Mouse (Mus musculus) stomach, embryonic 14.5 days (tissue): ENCODE measurements around the gene Ppfibp1. TPM values are rescaled to one million over a fixed set of nuclear protein-coding genes. Genes with fewer than 3 reads are reported as not detected.

Source experiments
- ATAC-seq: fragments of 200-750 bp; cut with Nextera tagmentation; 2 replicates; pipeline ENCODE4 v1.8.0; 2017; ENCODE audit warnings: low read depth, moderate TSS enrichment; ENCODE audit not compliant: insufficient number of reproducible peaks, insufficient read depth, low FRiP score
- H3K27ac ChIP-seq: fragments of 300-500 bp; sonication (generic); 2 replicates; pipeline ENCODE4 v1.5.1; 2014; ENCODE audit warnings: mild to moderate bottlenecking, low read length, moderate library complexity, mixed read lengths
- H3K27me3 ChIP-seq: fragments of 300-500 bp; sonication (generic); 2 replicates; pipeline ENCODE4 v1.6.1; 2014; ENCODE audit warnings: low read length, control low read depth, mixed read lengths; ENCODE audit not compliant: control insufficient read depth, insufficient read depth
- H3K36me3 ChIP-seq: fragments of 300-500 bp; sonication (generic); 2 replicates; pipeline ENCODE4 v1.6.1; 2014; ENCODE audit warnings: mild to moderate bottlenecking, control low read depth, low read length, moderate library complexity, mixed read lengths; ENCODE audit not compliant: control insufficient read depth, insufficient read depth
- H3K4me1 ChIP-seq: fragments of 300-500 bp; sonication (generic); 2 replicates; pipeline ENCODE4 v1.6.1; 2014; ENCODE audit warnings: low read length, control low read depth, mixed read lengths; ENCODE audit not compliant: control insufficient read depth, insufficient read depth
- H3K4me2 ChIP-seq: fragments of 300-500 bp; sonication (generic); replicated peaks from 2 replicates; pipeline ENCODE4 v1.6.1; 2014; ENCODE audit warnings: low read depth, low read length, control low read depth
- H3K4me3 ChIP-seq: fragments of 300-500 bp; sonication (generic); 2 replicates; pipeline ENCODE4 v1.5.1; 2014; ENCODE audit warnings: low read depth, low read length, control low read depth
- H3K9ac ChIP-seq: fragments of 300-500 bp; sonication (generic); replicated peaks from 2 replicates; pipeline ENCODE4 v1.6.1; 2014; ENCODE audit warnings: low read depth, mild to moderate bottlenecking, control low read depth, low read length, moderate library complexity, mixed read lengths
- H3K9me3 ChIP-seq: fragments of 300-500 bp; sonication (generic); 2 replicates; pipeline ENCODE4 v1.6.1; 2016; ENCODE audit warnings: low read depth, low read length, control low read depth; ENCODE audit not compliant: control insufficient read depth
- WGBS: fragments of 180-500 bp; shearing (Covaris S2); extraction: QIAGEN DNeasy Blood & Tissue Kit; methylation state at CpG from one replicate; pipeline ENCODE4 v1.1.7; 2014; 5-methylcytosine and 5-hydroxymethylcytosine counted together
- polyA plus RNA-seq: library from polyadenylated mRNA; unstranded; fragments of >200 nt; fragmentation: Nextera tagmentation; extraction: Ambion mirVana; gene quantifications from 2 replicates; pipeline ENCODE4 v1.2.1, GENCODE M21; 2014

Ppfibp1 gene
- polyA plus RNA-seq, 1 experiment from 2014 or later, result 41.9 TPM

GRCm38 (mm10) chr6:147008148-147008547, 119.9 kb downstream of the Ppfibp1 start:
- Histone ChIP-seq H3K27ac (no peak overlapping the region), H3K9ac (no peak overlapping the region), H3K9me3 (no peaks in the 10 kb centered on the region), H3K36me3 (peaks cover 19% of the 10 kb centered on the region), H3K27me3 (no peaks in the 10 kb centered on the region), H3K4me2 (no peak overlapping the region), H3K4me3 (no peak overlapping the region), H3K4me1 (no peaks in the 10 kb centered on the region)
- no peak for ATAC-seq
- 69% methylated on average over 3 of the region's 3 CpGs for WGBS

GRCm38 (mm10) chr6:147010358-147010757, 122.1 kb downstream of the Ppfibp1 start:
- Histone ChIP-seq H3K4me3 (no peak overlapping the region), H3K9ac (no peak overlapping the region), H3K4me2 (no peak overlapping the region), H3K36me3 (peaks cover 21% of the 10 kb centered on the region), H3K9me3 (no peaks in the 10 kb centered on the region), H3K4me1 (no peaks in the 10 kb centered on the region), H3K27me3 (no peaks in the 10 kb centered on the region), H3K27ac (no peak overlapping the region)
- no peak for ATAC-seq
- WGBS, result 69% methylated on average over 6 of the region's 6 CpGs

GRCm38 (mm10) chr6:147010811-147011520, 122.7 kb downstream of the Ppfibp1 start:
- no peak overlapping the region for H3K9ac ChIP-seq
- 84% methylated on average over 15 of the region's 15 CpGs for WGBS

GRCm38 (mm10) chr6:147011555-147011954, 123.3 kb downstream of the Ppfibp1 start:
- Histone ChIP-seq H3K4me1 (no peaks in the 10 kb centered on the region), H3K27me3 (no peaks in the 10 kb centered on the region), H3K9me3 (no peaks in the 10 kb centered on the region), H3K4me3 (no peak overlapping the region), H3K9ac (no peak overlapping the region), H3K27ac (no peak overlapping the region), H3K4me2 (no peak overlapping the region), H3K36me3 (peaks cover 24% of the 10 kb centered on the region)
- no peak for ATAC-seq
- WGBS, result 79% methylated on average over 6 of the region's 6 CpGs

More at GRCm38 (mm10) chr6:147010811-147011520, 122.7 kb downstream of the Ppfibp1 start:
- Histone ChIP-seq H3K4me1 (no peaks in the 10 kb centered on the region), H3K27ac (no peak overlapping the region), H3K36me3 (peaks cover 21% of the 10 kb centered on the region), H3K9me3 (no peaks in the 10 kb centered on the region), H3K4me3 (no peak overlapping the region), H3K4me2 (no peak overlapping the region), H3K27me3 (no peaks in the 10 kb centered on the region)
- ATAC-seq, result no peak

GRCm38 (mm10) chr6:147011977-147012376, 123.7 kb downstream of the Ppfibp1 start:
- no peak for ATAC-seq
- no peak overlapping the region for H3K4me2 ChIP-seq
- WGBS, result 81% methylated on average over 6 of the region's 6 CpGs
- no peaks in the 10 kb centered on the region for H3K27me3 ChIP-seq
- H3K9ac ChIP-seq, result no peak overlapping the region
- no peaks in the 10 kb centered on the region for H3K4me1 ChIP-seq
- H3K36me3 ChIP-seq, result peaks cover 27% of the 10 kb centered on the region
- no peaks in the 10 kb centered on the region for H3K9me3 ChIP-seq
- no peak overlapping the region for H3K4me3 ChIP-seq
- no peak overlapping the region for H3K27ac ChIP-seq

GRCm38 (mm10) chr6:147013546-147013945, 125.3 kb downstream of the Ppfibp1 start:
- WGBS, result 76% methylated on average over 1 of the region's 1 CpGs
- no peak overlapping the region for H3K27ac ChIP-seq
- H3K4me3 ChIP-seq, result no peak overlapping the region
- H3K9ac ChIP-seq, result no peak overlapping the region
- H3K4me1 ChIP-seq, result no peaks in the 10 kb centered on the region
- no peaks in the 10 kb centered on the region for H3K9me3 ChIP-seq
- ATAC-seq, result no peak
- H3K4me2 ChIP-seq, result no peak overlapping the region
- H3K36me3 ChIP-seq, result peaks cover 25% of the 10 kb centered on the region
- no peaks in the 10 kb centered on the region for H3K27me3 ChIP-seq

GRCm38 (mm10) chr6:147017906-147018305, 129.6 kb downstream of the Ppfibp1 start:
- no peak for ATAC-seq
- H3K27me3 ChIP-seq, result no peaks in the 10 kb centered on the region
- no peak overlapping the region for H3K27ac ChIP-seq
- H3K4me2 ChIP-seq, result no peak overlapping the region
- peaks cover 14% of the 10 kb centered on the region; the same call in 1 of the 2 replicates for H3K36me3 ChIP-seq
- H3K9me3 ChIP-seq, result no peaks in the 10 kb centered on the region
- WGBS, result 90% methylated on average over 4 of the region's 4 CpGs
- H3K4me3 ChIP-seq, result no peak overlapping the region
- no peaks in the 10 kb centered on the region for H3K4me1 ChIP-seq
- H3K9ac ChIP-seq, result no peak overlapping the region

GRCm38 (mm10) chr6:147018364-147018763, 130.1 kb downstream of the Ppfibp1 start:
- Histone ChIP-seq H3K9me3 (no peaks in the 10 kb centered on the region), H3K4me2 (no peak overlapping the region), H3K27ac (no peak overlapping the region), H3K27me3 (no peaks in the 10 kb centered on the region), H3K9ac (no peak overlapping the region), H3K4me3 (no peak overlapping the region), H3K4me1 (no peaks in the 10 kb centered on the region), H3K36me3 (peaks cover 14% of the 10 kb centered on the region; the same call in 1 of the 2 replicates)
- ATAC-seq, result no peak
- 95% methylated on average over 5 of the region's 5 CpGs for WGBS

GRCm38 (mm10) chr6:147021181-147021580, 132.9 kb downstream of the Ppfibp1 start:
- Histone ChIP-seq H3K27me3 (no peaks in the 10 kb centered on the region), H3K27ac (no peak overlapping the region), H3K4me1 (no peaks in the 10 kb centered on the region), H3K4me3 (no peak overlapping the region), H3K9me3 (no peaks in the 10 kb centered on the region), H3K4me2 (no peak overlapping the region), H3K9ac (no peak overlapping the region), H3K36me3 (peaks cover 17% of the 10 kb centered on the region)
- WGBS, result 95% methylated on average over 5 of the region's 5 CpGs
- ATAC-seq, result no peak
